Mouse (Mus musculus) G1E (cell line): ENCODE measurements around the gene Aadacl4.

Source experiments
- CTCF ChIP-seq: IDR thresholded peaks from 2 replicates; pipeline ENCODE4 v1.5.1; 2012; ENCODE audit warnings: low read depth, low read length, inconsistent platforms, mixed read lengths
- GATA1 ChIP-seq: IDR thresholded peaks from 2 replicates; pipeline ENCODE4 v1.6.1; 2012; ENCODE audit warnings: borderline replicate concordance, low read length, inconsistent platforms, mixed read lengths
- POLR2AphosphoS5 ChIP-seq: IDR thresholded peaks from 2 replicates; pipeline ENCODE4 v1.6.1; 2012; ENCODE audit warnings: low read depth, low read length, inconsistent platforms; ENCODE audit not compliant: insufficient replicate concordance

GRCm38 (mm10) chr4:144565034-144565433 lies 48.5 kb upstream of the Aadacl4 start, which contains the start of gene Gm13124:
- TF ChIP-seq CTCF (no peak), POLR2AphosphoS5 (no peak), GATA1 (no peak)
